Mouse (Mus musculus) spleen, postnatal 10 days (tissue): ENCODE measurements around the gene Trim28.
A peak's percentile ranks its signal among the peaks of the same experiment; 100 is the strongest.

Experiments
- DNase-seq, 2 experiments: peaks; one replicate each; pipeline ENCODE4 v3.0.0; 2021 to 2022; ENCODE audit warnings: low spot score in 2 of 2

The Trim28 gene

GRCm38 (mm10) chr7:12998053-12998452, 861 bp upstream of the Trim28 start, which contains the start of gene Slc27a5:
Slc27a5 (minus strand) TSS chr7:12998192.
- DNase-seq = no peak

GRCm38 (mm10) chr7:13001584-13001983, 2.7 kb downstream of the Trim28 start:
- DNase-seq = no peak

GRCm38 (mm10) chr7:13003380-13003779, 4.5 kb downstream of the Trim28 start:
- no peak for DNase-seq

- no peak for DNase-seq
Measured at GRCm38 (mm10) chr7:13006011-13006410, 7.1 kb downstream of the Trim28 start.

DNA sequence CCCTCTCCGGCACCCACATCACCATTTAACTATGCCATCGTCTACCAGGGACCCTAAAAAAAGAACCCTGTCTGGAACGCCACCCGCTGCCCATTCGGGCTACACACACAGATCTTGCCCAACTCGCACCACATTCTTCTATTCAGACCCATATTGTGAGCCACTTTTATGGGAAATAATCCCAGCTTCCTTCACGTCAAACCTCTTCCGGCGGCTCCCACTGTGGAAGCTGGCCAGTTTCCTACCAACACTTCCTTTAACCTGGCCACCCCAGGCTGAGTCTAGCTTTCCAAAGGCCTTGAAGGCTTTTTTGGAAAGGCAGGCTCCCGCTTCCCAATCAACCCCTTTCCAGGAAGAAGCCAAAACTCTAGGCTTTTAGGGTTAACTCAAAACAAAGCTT, 7.6 kb downstream of the Trim28 start:
- DNase-seq = no peak

- DNase-seq = no peak
Measured at GRCm38 (mm10) chr7:13007341-13008092, 8.6 kb downstream of the Trim28 start.

- DNase-seq = peak; percentile 94 to 96
Measured at GRCm38 (mm10) chr7:13009143-13010004, 10.5 kb downstream of the Trim28 start.

DNA sequence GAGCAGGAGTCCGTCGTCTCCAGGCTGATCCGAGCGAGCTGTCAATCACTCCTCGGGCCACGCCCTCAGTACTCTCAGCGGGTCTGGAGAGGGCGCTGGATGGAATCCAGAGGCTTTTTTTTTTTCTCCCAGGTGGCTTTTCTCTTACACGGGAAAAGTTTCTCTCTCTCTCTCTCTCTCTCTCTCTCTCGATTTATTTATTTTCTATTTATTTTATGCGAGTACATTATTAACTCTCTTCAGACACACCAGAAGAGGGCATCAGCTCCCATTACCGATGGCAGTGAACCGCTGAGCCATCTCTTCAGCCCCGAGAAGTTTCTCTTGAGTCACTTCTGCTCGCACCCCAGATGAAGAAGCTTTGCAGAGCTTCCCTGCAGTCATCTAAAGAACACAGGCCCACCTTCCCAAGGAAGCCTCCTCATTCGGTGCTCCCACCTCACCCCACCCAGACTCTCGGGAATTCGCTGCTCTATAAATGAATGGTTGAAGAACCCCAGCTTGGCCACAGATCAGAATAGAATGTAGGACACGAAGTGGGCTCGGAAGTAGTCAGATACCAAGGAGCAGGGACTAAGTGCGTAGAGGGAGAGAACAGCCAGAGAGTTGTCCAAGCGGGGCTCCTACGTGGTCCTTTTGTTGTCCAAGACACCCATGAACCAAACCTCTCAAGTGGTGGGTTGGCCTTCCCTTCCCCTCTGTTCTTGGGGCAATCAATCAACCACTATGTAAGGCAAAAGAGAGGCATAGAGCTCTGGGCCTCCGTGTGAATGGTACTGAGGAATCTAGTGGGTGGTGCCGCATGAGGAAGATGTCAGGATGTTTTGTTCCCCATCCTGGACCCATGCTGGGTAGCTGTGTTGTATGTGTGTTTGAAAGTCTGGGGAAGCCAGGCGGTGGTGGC, 11.3 kb downstream of the Trim28 start, which contains the start of gene Zbtb45:
Gene Zbtb45 (minus strand): TSS at position 30 of the 904 bp plus-strand sequence.
- DNase-seq = peak in 1 of 2 experiments; percentile 43

DNA sequence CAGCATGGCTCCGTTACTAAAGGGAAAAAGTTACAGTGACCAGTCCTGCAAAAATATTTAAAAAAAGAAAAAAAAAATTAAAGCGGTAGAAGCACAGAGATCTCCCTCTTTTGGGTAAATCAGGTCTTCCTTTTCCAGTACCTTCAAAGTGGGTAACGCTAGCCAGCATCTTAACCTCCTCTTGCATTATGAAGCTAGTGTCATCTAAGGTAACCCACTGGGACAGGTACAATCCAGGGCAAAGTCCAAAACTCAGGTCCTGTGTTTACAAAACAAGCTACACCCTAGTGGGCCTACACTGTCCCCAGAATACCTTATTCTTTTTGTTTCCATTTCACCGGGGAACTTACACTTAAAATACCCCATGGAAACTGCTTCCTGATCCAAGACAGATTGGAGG, 14.8 kb downstream of the Trim28 start:
- no peak for DNase-seq

GRCm38 (mm10) chr7:13014275-13014839, 15.4 kb downstream of the Trim28 start:
- DNase-seq = no peak

DNA sequence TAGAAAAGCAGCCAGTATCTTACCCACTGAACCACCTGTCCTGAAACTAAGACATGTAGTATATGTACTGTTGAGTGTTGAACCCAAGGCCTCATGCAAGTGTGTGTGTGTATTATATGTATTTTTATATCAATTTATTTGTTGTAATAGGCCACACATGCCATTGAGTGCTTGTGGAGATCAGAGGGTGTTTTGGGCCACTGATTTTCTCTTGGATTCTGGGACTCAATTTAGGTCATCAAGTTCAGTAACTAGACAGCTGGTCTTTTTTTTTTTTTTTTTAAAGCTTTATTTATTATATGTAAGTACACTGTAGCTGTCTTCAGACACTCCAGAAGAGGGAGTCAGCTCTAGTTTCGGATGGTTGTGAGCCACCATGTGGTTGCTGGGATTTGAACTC, 16.3 kb downstream of the Trim28 start:
- no peak for DNase-seq

DNA sequence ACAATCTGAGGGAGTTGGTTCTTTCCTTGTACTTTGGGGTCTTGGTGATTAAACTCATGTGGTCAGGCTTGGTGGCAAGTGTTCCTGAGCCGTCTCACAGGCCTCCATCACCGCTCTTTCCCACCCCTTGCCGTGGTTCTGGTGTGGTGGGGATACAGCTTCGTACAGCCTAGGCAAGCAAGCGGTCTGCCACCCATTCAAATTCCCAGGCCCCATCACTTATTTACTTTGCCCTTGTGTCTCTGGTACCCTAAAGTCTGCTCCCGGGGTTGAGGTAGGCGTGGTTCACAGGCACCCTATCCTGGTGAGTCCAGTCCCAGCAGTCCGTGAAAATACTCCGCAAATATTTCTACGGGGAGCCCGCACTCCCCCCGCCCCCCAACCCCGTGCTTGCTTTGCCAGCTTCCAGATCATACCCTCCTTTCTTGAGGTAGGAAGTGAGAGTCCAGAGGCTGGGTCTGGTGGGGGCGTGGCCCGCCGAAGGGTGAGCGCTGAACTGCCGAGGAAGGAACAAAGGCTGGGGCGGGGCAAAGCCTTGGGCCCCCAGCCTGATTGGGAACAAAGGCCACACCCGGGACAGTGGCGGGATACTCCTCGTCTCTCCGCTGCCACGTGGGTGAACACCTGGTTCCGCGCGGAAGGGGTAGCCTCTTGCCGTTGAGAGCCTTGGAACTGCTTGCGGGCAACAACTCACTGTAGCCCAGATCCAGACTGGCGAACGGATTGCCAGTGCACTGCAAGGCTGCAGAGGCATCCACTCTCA, 24.0 kb downstream of the Trim28 start:
- peak; percentile 59 to 73 for DNase-seq

DNA sequence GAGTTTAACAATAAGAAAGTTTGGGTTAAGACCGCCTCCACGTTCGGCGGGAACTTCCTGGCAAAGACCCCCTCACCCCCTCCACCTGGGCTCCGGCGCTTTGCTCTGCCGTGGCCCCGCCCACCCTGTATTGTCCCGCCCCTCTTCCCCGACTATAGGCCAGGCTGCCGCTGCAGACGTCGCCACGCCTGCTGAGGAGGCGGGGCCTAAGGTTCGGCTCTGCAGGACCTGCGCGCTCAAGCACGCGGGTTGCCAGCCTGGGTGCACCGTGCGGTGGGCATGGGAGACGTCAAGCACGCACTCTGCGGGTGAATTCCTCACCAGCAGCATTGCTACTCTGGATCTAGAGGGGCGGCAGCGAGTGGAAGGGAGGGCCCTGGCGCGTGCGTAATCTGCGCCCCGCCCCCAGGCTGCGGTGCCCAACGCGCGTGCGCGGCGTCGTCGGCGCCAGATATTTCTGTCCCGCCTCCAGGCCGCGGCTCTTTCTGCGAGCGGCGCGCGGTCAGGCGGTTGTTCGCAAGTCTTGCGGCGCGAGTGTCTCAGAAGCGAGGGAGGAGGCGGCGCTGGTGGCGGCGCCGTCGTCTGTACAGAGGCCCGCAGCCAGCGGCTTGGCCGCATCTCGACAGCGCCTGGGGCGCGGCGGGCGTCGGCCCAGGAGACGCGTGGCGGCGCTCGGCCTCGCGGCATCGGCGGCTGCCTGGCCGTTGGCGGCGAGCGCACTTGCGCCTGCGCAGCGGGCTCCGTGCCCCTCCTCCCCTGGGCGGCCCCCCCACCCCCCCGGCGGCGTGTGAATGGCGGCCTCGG, 25.2 kb downstream of the Trim28 start:
- DNase-seq = peak; percentile 95 to 99

DNA sequence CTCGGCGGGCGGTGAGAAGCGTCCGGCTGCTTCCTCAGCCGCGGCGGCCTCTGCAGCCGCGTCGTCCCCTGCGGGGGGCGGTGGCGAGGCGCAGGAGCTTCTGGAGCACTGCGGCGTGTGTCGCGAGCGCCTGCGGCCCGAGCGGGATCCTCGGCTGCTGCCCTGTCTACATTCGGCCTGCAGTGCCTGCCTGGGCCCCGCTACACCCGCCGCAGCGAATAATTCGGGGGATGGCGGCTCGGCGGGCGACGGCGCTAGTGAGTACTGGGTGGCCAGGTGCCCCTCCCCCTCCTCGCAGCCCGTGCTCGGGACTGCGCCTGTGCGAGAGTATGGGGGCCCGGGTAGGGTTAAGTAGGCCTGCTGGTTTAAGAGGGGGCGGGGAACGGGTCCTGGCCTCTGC, 25.9 kb downstream of the Trim28 start:
- peak; percentile 67 to 82 for DNase-seq

DNA sequence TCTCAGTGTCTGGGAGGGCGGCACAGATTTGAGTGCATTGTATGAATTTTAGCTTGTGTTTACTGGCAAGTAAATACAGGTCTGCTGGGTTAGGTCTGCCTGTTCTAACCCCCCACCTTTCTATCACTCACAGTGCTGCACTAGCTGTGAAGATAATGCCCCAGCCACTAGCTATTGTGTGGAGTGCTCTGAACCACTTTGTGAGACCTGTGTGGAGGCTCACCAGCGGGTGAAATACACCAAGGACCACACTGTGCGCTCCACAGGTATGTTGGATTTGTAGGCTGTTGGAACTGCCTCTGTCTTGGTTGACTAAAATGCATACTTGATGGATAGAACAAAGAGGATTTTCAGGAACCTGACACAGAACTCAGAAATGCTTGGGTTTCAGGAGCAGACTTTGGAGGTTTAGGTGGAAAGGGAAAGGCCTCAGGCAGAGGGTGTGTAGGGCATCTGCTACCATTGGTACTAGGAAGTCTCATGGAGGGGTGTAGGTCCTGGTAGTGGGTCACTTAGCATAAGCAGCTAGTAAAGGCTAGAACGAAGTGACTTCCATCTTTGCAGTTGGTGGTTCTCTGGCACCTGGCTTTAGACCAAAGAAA, 26.7 kb downstream of the Trim28 start:
- peak in 1 of 2 experiments; percentile 13 for DNase-seq

DNA sequence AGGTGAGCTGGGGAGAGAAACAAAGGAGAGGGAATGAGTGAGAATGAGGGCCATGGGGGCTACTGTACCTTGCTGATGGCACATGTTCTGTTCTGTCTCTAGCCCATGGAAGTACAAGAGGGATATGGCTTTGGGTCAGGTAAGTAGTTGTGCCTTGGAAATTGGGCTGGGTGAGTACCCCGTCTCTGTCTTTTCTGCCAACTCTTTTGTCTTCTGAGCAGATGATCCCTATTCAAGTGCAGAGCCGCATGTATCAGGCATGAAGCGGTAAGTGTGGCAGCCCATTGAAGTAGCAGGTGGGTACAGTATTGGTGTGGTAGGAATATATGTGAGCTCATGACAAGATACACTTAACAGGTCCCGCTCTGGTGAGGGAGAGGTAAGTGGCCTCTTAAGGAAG, 30.1 kb downstream of the Trim28 start:
- DNase-seq = no peak

DNA sequence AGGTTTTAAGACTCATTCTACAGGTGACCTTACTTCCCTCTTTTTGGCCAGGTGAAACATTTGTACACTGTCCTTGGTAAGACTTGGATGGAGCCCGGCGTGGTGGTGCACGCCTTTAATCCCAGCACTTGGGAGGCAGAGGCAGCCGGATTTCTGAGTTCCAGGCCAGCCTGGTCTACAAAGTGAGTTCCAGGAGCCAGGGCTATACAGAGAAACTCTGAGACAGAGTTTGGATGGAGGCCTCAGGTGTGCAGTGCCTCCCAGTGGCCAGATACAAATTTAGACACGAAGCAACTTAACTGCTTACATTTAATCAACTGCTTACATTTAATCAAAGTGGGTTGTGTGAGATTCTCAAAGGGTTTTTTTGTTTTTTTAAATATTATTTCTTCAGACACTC, 32.2 kb downstream of the Trim28 start:
- DNase-seq = peak in 1 of 2 experiments; percentile 50

DNA sequence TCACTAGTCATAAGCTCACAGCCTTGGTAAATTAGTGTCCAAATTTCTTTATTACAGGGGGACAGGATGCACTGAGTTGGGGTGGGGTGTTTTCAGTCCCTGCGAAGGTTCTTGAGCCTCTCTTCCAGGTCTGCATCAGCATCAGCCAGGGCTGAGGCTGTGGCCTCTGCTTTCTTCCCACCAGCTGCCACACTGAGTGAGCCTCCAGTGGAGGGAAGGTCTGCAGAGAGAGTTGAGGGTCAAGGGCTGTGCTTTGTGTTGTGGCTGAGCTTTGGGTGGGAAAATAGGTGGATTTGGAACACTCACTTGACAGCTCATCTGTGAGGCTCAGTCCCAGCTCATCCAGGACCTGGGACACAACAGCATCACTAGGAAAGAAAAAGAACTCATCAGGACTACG, 33.1 kb downstream of the Trim28 start:
- no peak for DNase-seq

- no peak for DNase-seq
Measured at GRCm38 (mm10) chr7:13032541-13032940, 33.6 kb downstream of the Trim28 start.
